Mouse (Mus musculus) left cerebral cortex, adult 11 months (tissue): ENCODE data around the gene Rho.

Source experiments
- DNase-seq: peaks from one replicate; pipeline ENCODE4 v3.0.0; 2022; ENCODE audit warnings: low spot score

The Rho gene

DNA sequence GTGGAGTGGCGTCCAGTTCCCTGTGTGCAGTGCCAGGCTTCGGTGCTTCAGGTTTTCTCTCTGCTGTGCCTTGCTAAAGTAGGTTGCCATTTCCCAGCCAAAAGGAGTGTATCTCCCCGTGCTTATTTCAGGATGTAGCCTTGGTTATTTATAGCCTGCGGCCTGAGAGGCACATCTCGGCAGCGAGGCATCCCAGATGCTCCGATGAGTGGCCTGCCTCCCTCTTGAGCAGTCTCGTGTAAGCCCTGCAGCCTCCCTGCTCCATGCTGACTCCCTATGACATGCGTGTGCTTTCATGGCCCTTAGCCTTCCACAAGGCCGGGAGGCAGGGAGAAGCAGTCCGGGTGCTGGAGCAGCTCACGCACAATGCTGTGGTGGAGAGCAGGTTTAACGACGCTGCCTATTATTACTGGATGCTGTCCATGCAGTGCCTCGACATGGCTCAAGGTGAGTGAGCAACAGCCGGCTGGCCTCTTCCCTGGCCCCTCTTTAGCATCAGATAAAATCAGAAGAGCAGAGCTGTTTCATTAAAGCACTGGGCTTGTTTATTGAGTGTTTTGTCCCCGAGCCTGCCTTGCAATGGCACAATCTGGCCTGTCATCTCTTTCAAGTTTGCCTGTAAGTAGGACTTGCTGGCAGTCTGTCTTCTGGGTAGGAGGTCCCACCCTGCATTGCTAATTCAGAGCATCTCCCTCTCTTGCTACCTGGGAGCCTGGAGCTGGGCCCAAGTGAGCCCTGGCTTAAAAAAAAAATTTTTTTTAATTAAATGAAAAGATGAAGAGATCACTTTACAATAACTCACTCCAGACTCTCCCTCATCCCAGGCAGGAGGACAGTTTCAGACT, 15.7 kb upstream of the Rho start:
- DNase-seq: peak; percentile 68

DNA sequence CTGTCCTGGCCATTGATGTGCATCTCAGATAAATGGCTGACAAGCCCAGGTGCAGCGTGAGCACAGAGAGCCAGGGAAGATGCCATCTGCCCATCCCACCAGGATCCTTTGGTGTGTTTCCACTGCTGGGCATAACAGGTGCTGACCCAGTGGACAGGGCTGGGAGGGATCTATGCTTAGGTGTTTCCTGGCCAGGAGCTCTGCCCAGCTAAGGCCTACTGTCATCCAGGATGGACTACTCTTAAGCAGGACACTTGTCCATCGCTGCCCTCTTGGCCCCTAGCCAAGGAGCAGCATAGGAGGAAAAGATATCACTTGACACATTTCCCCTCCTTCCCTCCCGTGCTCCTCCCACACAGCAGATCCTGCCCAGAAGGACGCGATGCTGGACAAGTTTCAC, 14.9 kb upstream of the Rho start:
- DNase-seq: no peak

DNA sequence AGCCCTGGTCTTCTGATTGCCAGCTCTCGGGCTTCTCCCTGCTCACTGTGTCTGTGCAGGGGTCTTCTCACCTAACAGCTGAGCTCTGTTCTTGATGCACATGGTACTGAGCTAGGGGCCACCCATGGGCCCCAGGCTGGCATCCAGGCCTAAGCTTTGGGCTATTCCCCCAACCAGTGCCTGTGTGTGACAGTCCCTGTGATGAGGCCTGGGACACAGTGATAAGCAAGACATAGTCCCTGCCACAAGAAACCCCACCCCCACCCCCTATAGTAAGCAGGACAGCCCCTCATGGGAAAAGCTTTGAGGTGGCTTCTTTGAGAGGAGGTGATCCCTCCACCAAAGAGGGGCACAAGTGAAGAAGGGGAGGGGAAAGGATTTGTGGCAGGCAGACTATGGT, 12.9 kb upstream of the Rho start:
- no peak for DNase-seq

DNA sequence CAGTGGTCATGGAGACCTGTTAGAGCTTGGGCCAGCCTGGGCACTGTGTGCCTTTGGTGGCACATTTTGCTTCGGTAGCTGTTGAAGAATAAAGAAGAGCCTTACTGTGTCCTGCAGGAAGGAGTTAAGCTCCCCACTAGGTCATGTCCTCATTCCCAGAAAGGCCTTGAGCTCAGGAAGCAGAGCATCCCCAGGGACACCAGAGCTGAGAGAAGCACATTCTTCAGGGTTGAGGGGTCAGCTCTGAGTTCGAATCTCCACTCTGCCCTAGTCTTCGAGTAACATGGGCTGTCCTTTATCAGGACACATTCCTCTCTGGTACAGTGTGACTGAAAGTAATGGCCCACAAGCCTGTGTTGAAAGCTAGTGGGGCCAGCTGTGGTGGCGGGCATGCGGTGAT, 11.7 kb upstream of the Rho start:
- DNase-seq: no peak

DNA sequence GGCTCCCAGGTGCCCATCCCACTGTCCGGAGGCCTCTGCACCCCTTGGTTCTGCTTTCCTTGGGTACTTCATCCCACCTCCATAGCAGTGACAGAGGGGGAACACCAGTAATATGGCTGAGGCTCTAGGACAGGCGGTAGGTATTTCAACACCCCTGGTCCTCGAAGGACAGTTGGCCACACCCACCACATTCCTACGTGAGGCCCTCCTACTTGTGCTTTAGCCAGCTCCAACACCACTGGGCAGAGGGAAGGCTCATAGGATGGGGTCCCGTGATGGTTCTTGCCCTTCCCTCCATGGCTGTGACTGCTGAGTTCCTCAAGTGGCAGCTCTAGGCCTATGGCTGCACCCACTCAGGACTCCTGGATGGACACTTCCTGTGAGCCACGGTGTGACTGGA, 6.7 kb upstream of the Rho start:
- DNase-seq: no peak

DNA sequence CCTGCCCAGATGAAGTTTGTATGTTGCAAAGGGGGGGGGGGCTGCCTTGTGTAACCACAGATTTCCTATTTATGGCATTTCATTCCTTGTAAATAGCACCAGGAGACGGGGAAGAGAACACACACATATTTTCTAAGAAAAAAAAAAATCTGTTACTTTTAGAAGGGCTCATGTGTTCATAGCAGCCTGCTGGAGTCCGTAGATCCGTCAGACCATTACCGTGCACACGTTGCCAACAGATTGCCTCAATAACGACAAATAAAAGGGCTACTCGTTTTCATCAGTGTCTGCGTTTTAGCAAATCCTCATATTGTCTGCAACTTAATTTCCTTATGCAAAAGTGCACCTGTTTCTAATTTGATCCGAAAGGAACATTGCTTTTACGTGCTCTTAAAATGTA, 5.1 kb upstream of the Rho start:
- no peak for DNase-seq

DNA sequence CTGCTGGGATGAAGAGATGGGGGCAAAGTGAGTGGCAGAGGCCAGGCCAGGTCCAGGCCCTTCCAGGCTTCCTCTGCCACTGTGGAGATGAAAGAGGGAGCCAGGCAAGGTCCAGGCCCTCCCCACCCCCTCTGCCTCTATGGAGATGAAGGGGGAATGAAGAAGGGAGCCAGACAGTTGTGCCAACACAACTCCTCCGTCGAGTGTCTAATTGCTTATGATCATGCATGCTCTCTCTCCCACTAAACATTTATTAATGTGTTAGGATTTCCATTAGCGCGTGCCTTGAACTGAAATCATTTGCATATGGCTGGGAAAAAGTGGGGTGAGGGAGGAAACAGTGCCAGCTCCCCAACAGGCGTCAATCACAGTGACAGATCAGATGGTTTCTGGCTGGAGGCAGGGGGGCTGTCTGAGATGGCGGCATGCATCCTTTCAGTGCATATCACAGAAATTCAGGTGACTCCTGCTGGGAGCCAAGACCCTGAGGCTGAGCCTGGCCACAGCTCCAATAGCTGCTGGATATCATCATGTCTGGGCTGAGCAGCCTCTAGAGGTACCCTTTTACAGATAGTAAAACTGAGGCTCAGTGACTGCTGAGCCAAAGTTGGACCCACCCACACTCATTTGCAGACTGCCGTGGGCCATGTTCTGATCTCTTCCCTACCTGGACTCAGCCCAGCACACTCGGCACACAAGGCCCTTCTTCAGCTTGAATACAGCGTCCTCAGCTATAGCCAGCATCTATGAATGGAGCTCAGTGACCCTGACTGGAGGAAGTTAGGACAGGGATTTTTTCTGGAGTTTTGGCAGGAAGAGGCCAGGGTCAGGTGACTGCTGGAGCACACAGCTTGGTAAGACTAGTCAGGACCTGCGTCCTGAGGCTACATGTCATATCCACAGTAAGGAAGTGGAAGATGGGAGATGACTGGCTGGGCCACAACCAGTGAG, 4.0 kb upstream of the Rho start:
- DNase-seq: no peak

DNA sequence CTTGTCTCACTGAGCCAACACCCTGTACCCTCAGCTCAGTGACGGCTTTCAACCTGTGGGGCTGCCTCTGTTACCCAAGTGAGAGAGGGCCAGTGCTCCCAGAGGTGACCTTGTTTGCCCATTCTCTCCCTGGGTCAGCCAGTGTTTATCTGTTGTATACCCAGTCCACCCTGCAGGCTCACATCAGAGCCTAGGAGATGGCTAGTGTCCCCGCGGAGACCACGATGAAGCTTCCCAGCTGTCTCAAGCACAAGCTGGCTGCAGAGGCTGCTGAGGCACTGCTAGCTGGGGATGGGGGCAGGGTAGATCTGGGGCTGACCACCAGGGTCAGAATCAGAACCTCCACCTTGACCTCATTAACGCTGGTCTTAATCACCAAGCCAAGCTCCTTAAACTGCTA, 1.5 kb upstream of the Rho start:
- no peak for DNase-seq

DNA sequence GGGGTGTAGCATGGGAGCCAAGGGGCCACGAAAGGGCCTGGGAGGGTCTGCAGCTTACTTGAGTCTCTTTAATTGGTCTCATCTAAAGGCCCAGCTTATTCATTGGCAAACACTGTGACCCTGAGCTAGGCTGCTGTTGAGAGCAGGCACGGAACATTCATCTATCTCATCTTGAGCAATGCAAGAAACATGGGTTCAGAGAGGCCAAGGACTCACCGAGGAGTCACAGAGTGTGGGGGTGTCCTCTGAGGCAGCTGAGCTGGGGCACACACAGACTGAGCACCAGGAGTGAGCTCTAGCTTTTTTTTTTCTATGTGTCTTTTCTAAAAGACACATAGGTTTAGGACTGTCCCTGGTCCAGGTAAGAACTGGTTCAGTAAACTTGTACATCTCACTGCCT, 843 bp downstream of the Rho start:
- DNase-seq: no peak

DNA sequence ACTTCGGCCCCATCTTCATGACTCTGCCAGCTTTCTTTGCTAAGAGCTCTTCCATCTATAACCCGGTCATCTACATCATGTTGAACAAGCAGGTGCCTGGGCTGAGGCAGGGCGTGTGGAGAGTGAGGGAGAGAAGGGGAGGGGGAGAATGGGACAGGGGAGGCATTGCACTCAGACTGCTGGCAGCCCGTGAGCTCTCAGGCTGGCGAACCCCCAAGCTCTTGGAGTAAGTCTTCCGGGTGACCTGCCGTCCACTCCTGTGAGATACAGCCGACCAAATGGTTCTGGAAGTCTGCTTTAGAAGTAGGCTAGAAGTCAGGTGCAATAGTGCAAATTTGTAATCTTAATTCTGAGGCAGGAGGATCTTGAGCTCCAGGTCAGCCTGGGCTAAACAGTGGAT, 4.0 kb downstream of the Rho start:
- no peak for DNase-seq

DNA sequence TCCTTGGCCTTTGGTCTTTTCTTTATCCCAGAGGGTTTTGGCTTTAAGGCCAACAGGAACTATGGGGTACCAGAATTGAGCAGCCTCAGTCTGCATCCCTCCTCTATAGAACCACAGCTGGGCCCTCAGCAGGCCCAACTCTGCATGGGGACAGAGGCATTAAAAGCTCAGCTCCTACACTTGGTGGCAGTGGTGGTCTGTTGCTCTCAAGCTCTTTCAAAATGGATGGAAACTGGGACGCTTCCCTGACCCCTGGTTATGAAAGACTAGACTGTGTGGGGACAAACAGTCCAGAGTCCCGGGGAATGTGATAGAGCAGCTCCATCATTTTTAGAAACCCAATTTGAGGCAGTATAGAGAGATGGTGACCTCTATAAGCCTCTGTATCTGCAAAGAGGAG, 6.5 kb downstream of the Rho start:
- DNase-seq: no peak

DNA sequence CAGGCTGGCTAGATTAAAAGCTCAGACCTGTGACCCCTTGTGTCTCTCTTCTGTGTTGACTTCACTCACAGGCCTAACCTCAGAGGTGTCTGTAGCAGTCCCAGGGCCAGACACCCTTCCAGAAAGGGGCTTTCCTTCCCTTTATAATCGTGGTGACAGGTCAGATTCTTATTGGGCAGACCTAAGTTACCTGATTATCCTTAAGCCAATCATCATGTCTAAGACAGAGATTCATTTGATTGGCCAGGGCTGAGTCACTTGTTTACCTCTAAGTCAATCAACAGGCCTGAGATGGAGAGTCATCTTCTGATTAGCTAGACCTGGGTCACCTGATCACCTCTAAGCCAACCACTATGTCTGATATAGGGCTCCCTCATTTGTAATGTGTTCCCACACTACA, 7.2 kb downstream of the Rho start:
- DNase-seq: no peak

DNA sequence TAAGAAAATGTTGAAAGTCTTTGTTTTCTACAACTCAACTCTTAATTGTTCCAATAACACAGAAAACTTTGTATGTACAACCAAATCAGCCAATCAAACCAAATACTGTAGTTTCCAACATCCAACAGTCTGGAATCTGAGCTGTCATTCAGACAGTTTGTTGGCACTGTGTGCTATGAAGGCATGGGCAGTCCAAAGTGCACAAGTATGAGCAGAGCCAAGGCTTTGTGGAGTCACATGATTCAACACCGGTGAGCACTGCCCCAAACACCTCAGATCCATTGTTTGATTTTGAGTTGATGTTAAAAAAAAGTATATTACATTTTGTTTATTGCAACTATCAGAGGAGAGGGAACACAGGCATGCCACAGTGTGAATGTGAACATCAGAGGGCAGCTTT, 9.1 kb downstream of the Rho start:
- no peak for DNase-seq

DNA sequence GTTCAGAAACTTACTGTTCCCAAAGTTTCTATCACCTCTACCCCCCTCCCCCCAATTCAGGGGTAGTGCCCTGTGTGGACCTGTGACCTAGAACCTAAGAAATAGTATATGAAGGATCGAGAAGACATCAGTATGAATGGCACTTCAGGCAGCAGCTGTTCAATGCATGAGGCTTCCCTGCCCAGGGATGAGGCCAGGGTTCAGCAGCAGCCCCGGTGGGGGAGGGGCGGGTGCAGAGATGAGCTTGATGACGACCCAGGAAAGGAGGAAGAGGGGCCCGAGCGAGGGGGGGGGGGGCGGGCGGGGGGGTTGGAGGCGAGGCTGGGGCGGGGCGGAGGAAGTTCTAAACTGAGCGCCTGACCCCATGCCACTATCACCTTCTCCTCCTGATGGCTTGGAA, 9.6 kb downstream of the Rho start:
- DNase-seq: no peak

DNA sequence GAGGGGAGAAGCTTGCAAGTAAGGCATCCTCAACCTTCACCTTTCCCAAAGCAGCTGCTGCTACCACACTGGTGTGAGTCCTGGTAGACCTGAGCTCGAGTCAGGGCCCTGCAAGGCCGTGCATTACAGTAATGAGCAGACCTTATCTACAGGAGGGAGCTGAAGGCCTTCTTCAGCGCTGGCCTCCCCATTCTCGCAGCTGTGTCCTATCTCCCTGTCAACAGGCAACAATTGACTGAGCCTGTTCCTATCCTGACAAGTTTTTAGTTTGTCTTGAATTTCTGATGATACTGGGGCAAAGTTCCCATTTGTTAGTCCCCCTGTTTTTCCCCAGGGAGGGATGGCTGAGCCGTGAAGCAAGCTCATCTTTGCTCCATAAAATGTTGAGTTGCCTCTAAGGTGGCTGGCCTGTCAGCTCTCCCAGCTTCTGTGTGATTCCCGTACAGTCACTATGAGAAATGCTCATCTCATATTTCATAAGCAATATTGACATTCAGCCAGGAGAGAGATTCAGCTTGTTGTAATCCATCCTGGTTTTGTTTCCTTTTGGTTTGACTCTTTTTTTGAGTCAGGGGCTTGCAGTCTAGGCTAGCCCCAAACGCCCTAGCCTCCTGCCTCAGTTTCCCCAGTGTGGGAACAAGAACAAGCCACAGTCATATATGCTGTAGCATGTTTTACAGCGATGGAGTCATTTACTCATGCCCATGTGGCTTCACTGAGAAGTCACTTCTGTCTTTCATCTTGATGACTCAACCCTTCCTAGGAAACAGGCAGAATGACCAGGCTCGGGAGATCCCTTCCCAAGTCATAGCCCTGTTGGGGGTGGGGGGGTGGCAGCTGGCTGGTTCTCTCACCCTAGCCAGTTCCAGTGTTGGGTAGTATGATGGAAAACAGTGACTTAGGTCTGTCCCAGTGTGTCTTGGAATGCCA, 12.2 kb downstream of the Rho start:
- no peak for DNase-seq

DNA sequence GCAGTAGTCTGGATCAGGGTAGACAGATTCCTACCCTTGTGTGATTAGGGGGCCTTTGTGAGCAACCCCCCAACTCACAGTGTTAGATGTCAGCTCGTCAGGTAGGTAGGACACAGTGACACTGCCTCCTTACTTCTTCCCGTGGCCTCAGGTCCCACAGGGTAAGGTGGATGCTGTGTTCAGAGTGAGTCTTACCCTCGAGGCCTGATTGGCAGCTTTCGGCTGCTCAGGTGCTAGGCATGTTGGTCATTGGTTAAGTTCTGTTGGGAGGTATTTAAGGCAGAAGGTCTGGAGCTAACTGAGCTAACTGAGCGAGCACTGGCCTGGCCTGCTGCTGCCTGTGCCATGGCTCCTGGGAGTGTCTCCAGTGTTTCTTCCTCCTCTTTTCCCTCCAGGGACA, 13.1 kb downstream of the Rho start, which contains the start of gene H1foo:
TSS of gene H1foo (plus strand) at position 301 of the 400 bp plus-strand sequence.
- DNase-seq: no peak

DNA sequence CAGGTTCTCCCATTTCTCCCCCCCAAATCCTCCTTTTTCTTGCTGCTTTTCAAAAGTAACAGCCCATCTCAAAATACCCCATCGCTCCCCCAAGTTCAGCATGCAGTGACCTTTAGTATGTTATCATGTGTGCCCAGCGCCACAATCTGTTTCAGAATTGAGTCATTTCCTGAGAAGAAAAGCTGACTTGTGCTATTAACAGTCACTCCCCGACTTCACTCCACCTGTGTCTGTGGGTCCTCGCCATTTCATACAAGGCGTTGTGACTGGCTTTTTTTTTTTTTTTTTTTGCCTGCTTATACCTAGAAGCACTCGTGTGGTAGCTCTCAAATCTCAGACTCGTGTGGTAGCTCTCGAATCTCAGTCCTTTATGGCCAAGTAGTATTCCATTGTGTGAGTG, 14.1 kb downstream of the Rho start:
- DNase-seq: no peak

DNA sequence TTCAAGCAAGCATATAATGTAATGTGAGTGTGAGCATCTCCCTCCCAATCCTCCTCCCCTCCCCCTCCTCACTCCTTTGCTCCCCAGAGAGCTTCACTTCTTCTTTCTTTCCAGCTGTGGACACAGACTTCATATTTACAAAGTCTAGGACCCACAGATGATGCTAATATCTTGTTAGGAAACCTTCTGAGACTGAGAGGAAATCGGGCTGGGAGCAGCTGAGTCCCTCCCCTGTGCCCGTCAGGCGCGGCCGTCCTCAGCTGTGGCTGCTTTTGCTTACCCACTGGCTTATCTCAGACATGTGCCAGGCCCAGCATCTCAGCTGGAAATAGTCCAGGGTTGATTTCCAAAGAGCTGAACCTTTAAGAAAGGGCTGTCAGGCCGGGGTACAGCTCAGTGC, 14.8 kb downstream of the Rho start:
- DNase-seq: no peak

DNA sequence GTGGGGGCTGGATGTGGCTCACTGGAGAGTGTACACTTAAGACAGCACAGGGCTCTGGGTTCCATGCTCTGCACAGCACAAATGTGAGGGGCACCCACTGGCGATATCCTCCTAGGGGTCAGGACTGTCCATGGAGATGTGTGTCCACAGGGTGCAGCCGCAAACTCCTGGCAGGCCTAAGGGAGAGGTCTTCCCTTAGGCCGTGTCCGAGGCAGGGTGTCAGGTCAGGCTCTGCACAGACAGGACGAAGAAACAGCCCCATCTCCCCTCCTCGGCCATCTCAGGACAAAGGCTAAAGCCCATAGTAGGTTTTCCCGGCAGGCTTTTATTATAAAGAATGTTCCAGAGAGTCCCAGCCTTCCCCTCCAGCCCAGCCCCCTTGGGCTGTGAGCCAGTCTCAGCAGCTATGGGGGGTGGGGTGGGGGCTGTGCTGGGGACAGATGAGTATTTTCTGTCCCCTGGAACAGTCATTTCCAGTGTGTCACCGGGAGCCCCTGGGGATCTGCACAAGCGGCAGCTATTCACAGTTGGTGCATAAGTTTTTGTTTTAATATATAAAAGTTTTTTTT, 23.0 kb downstream of the Rho start:
- DNase-seq: no peak

DNA sequence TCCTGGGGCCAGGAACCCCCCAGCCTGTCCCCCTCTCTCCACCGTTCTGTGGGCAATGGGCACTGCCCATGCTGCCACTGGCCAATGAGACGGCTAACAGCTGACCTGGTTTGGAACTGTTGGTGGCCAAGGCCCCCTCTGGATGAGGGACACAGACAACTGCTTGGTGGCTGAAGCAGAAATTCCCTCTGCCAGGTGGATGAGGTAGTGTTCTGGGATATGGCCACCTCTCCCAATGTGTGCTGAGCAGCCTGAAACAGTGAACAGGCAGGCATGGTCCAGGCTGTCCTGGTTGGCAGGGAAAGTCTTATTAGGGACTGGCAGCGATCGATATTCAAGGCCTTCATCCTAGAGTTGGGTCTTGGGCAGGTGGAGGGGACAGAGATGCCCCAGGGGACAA, 23.6 kb downstream of the Rho start:
- no peak for DNase-seq

DNA sequence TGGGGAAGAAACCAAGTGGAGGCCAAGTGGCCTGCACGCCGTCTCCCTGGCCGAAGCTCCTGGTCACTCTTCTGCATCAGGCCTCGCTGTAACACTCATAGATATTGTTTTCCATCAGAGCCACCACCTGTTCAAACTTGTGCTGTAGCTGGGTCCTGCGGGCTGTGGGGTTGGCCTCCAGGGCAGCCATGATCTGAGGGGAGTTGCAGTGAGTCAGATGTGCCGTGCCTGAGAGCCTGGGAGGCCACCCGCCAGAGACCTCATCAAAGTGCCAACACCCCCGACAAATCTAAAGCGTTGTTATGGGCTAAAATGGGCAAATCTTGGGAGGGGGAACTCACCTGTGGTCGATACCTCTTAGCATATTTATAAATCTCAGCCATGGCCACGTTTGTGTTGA, 24.1 kb downstream of the Rho start:
- DNase-seq: no peak

DNA sequence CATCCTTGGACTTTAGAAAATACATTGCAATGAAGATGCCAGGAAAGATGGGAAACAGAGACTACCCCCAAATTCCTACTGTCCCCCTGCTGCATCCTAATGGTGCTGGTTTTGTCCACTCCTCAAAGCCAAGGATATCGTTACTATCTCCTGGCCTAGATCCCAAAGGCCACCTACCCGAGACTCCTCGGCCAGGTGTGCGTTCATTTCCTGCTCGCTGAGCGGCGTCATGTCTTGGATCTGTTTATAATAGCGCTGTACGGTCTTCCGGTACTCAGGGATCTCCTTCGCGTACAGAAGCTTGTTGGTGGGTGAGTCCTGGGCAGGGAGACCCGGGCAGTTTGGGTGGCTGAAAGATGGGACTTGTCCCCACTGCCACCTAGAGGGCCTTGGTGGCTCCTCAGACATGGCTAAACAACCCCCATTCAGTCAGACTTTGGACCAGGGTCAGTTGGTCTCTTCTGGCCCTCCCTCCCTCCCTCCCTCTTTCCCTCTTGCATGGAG, 24.9 kb downstream of the Rho start:
- DNase-seq: no peak
